Mouse (Mus musculus) E14TG2a.4 (cell line): ENCODE measurements around the gene Pcsk4.
A peak's percentile ranks its signal among the peaks of the same experiment; 100 is the strongest.

Experiments used
- H3K27me3 ChIP-seq: 2 replicates; pipeline ENCODE4 v1.6.1; 2014; ENCODE audit warnings: low read length, control low read depth; ENCODE audit not compliant: insufficient read depth
- H3K36me3 ChIP-seq: 2 replicates; pipeline ENCODE4 v1.6.1; 2014; ENCODE audit warnings: low read length, control low read depth; ENCODE audit not compliant: insufficient read depth
- H3K4me1 ChIP-seq: replicated peaks from 2 replicates; pipeline ENCODE4 v1.6.1; 2014; ENCODE audit warnings: low read depth, low read length, control low read depth
- H3K4me3 ChIP-seq: replicated peaks from 2 replicates; pipeline ENCODE4 v1.5.1; 2014; ENCODE audit warnings: mild to moderate bottlenecking, low read length
- H3K9me3 ChIP-seq: 2 replicates; pipeline ENCODE4 v1.6.1; 2014; ENCODE audit warnings: low read length, control low read depth
- CTCF ChIP-seq: conservative IDR thresholded peaks from 2 replicates; pipeline ENCODE4 v1.5.1; 2014; ENCODE audit warnings: low read length
- NANOG ChIP-seq: IDR thresholded peaks from 2 replicates; pipeline ENCODE4 v1.6.1; 2014; ENCODE audit warnings: borderline replicate concordance, low read length, mixed read lengths
- POU5F1 ChIP-seq: IDR thresholded peaks from 2 replicates; pipeline ENCODE4 v1.6.1; 2014; ENCODE audit warnings: low read length, borderline replicate concordance

The Pcsk4 gene

GRCm38 (mm10) chr10:80321670-80322581 is 7.4 kb downstream of the Pcsk4 start:
- TF ChIP-seq CTCF, result no peak
- no peak for TF ChIP-seq NANOG
- no peak for TF ChIP-seq POU5F1

GRCm38 (mm10) chr10:80321014-80321669 is 8.2 kb downstream of the Pcsk4 start:
- H3K27me3 ChIP-seq, result peaks cover 41% of the 10 kb centered on the region
- H3K4me3 ChIP-seq, result peak overlapping the region; percentile 96
- no peaks in the 10 kb centered on the region for H3K9me3 ChIP-seq
- peaks cover 84% of the 10 kb centered on the region for H3K4me1 ChIP-seq
- TF ChIP-seq NANOG (no peak), CTCF (no peak), POU5F1 (no peak)
- H3K36me3 ChIP-seq, result peaks cover 25% of the 10 kb centered on the region

More at GRCm38 (mm10) chr10:80321670-80322581, 7.4 kb downstream of the Pcsk4 start:
- Histone ChIP-seq H3K27me3 (peaks cover 38% of the 10 kb centered on the region), H3K36me3 (peaks cover 25% of the 10 kb centered on the region), H3K4me1 (peaks cover 78% of the 10 kb centered on the region), H3K4me3 (peak overlapping the region; percentile 96; the same call in 1 of the 2 replicates), H3K9me3 (no peaks in the 10 kb centered on the region)

GRCm38 (mm10) chr10:80320340-80320760 is 8.9 kb downstream of the Pcsk4 start, which contains the start of gene 2310011J03Rik:
Gene 2310011J03Rik, minus strand, starts transcription at chr10:80320537.
- peaks cover 41% of the 10 kb centered on the region for H3K27me3 ChIP-seq
- H3K9me3 ChIP-seq, result no peaks in the 10 kb centered on the region
- H3K4me1 ChIP-seq, result peaks cover 85% of the 10 kb centered on the region
- peaks cover 25% of the 10 kb centered on the region for H3K36me3 ChIP-seq
- peak within 1 kb of the TSS; percentile 96 for H3K4me3 ChIP-seq
- no peak for TF ChIP-seq POU5F1
- no peak for TF ChIP-seq NANOG

- TF ChIP-seq CTCF, result no peak
- TF ChIP-seq NANOG, result no peak
- no peak for TF ChIP-seq POU5F1
- Histone ChIP-seq H3K4me1 (peaks cover 91% of the 10 kb centered on the region), H3K36me3 (peaks cover 25% of the 10 kb centered on the region), H3K27me3 (peaks cover 47% of the 10 kb centered on the region), H3K4me3 (no peak overlapping the region), H3K9me3 (no peaks in the 10 kb centered on the region)
Observed at GRCm38 (mm10) chr10:80317011-80317410, 12.3 kb downstream of the Pcsk4 start.

- TF ChIP-seq CTCF, result no peak
- no peak for TF ChIP-seq NANOG
- no peak for TF ChIP-seq POU5F1
- Histone ChIP-seq H3K27me3 (peaks cover 51% of the 10 kb centered on the region), H3K4me3 (0 out of 2 replicates have a peak overlapping the region, but pooled peaks have one; percentile 77), H3K4me1 (peaks cover 92% of the 10 kb centered on the region), H3K36me3 (peaks cover 25% of the 10 kb centered on the region), H3K9me3 (no peaks in the 10 kb centered on the region)
Observed at GRCm38 (mm10) chr10:80316359-80316781, 12.9 kb downstream of the Pcsk4 start.

- TF ChIP-seq NANOG, result no peak
- no peak for TF ChIP-seq POU5F1
- no peak for TF ChIP-seq CTCF
- Histone ChIP-seq H3K9me3 (no peaks in the 10 kb centered on the region), H3K4me1 (peaks cover 92% of the 10 kb centered on the region), H3K27me3 (peaks cover 62% of the 10 kb centered on the region), H3K4me3 (peak overlapping the region; percentile 77), H3K36me3 (peaks cover 25% of the 10 kb centered on the region)
Observed at GRCm38 (mm10) chr10:80315315-80315714, 14.0 kb downstream of the Pcsk4 start.

- peaks cover 92% of the 10 kb centered on the region for H3K4me1 ChIP-seq
- H3K27me3 ChIP-seq, result peaks cover 67% of the 10 kb centered on the region
- peaks cover 24% of the 10 kb centered on the region for H3K36me3 ChIP-seq
- no peaks in the 10 kb centered on the region for H3K9me3 ChIP-seq
- H3K4me3 ChIP-seq, result peak overlapping the region; percentile 77
- TF ChIP-seq CTCF, result no peak
- TF ChIP-seq POU5F1, result no peak
- TF ChIP-seq NANOG, result no peak
Observed at GRCm38 (mm10) chr10:80314494-80315001, 14.8 kb downstream of the Pcsk4 start.

GRCm38 (mm10) chr10:80313627-80314201 is 15.6 kb downstream of the Pcsk4 start:
- Histone ChIP-seq H3K9me3 (no peaks in the 10 kb centered on the region), H3K36me3 (peaks cover 16% of the 10 kb centered on the region), H3K27me3 (peaks cover 75% of the 10 kb centered on the region), H3K4me3 (peak overlapping the region; percentile 77), H3K4me1 (peaks cover 84% of the 10 kb centered on the region)
- TF ChIP-seq NANOG, result no peak
- TF ChIP-seq POU5F1, result no peak
- no peak for TF ChIP-seq CTCF
